Mouse (Mus musculus) intestine, embryonic 16.5 days (tissue): ENCODE results near the gene Krt18. TPM values are rescaled to one million over a fixed set of nuclear protein-coding genes. Genes with fewer than 3 reads are reported as not detected.
"Not testable (repeated sequence)": the region's sequence is repeated elsewhere in the genome, so short reads cannot be mapped to it uniquely, and the experiment has no call there.

ENCODE experiments used
- ATAC-seq: fragments of 200-750 bp; cut with Nextera tagmentation; 2 replicates; pipeline ENCODE4 v1.8.0; 2017; ENCODE audit warnings: moderate TSS enrichment, moderate library complexity
- H3K27ac ChIP-seq: fragments of 300-500 bp; sonication (generic); 2 replicates; pipeline ENCODE4 v1.5.1; 2014; ENCODE audit warnings: mild to moderate bottlenecking, low read length
- H3K27me3 ChIP-seq: fragments of 300-500 bp; sonication (generic); replicated peaks from 2 replicates; pipeline ENCODE4 v1.6.1; 2014; ENCODE audit warnings: low read length, control low read depth, mixed read lengths; ENCODE audit not compliant: control insufficient read depth, insufficient read depth
- H3K36me3 ChIP-seq: fragments of 300-500 bp; sonication (generic); 2 replicates; pipeline ENCODE4 v1.6.1; 2014; ENCODE audit warnings: low read length, control low read depth; ENCODE audit not compliant: control insufficient read depth, insufficient read depth
- H3K4me1 ChIP-seq: fragments of 300-500 bp; sonication (generic); 2 replicates; pipeline ENCODE4 v1.6.1; 2014; ENCODE audit warnings: low read length, control low read depth, mixed read lengths; ENCODE audit not compliant: control insufficient read depth, insufficient read depth
- H3K4me2 ChIP-seq: fragments of 300-500 bp; sonication (generic); 2 replicates; pipeline ENCODE4 v1.6.1; 2014; ENCODE audit warnings: low read depth, low read length, control low read depth
- H3K4me3 ChIP-seq: fragments of 300-500 bp; sonication (generic); 2 replicates; pipeline ENCODE4 v1.5.1; 2014; ENCODE audit warnings: mild to moderate bottlenecking, low read length
- H3K9ac ChIP-seq: fragments of 300-500 bp; sonication (generic); 2 replicates; pipeline ENCODE4 v1.6.1; 2014; ENCODE audit warnings: low read depth, low read length
- H3K9me3 ChIP-seq: fragments of 300-500 bp; sonication (generic); 2 replicates; pipeline ENCODE4 v1.6.1; 2016; ENCODE audit warnings: low read length, control low read depth; ENCODE audit not compliant: control insufficient read depth
- WGBS: fragments of 180-500 bp; shearing (Covaris S2); extraction: QIAGEN DNeasy Blood & Tissue Kit; methylation state at CpG from one replicate; pipeline ENCODE4 v1.1.7; 2014; 5-methylcytosine and 5-hydroxymethylcytosine counted together
- polyA plus RNA-seq: library from polyadenylated mRNA; unstranded; fragments of >200 nt; fragmentation: Nextera tagmentation; extraction: Ambion mirVana; gene quantifications from 2 replicates; pipeline ENCODE4 v1.2.1, GENCODE M21; 2015

The Krt18 gene
- polyA plus RNA-seq, 1 experiment from 2014 or later = 353 TPM

GRCm38 (mm10) chr15:102074070-102074731 is 46.2 kb downstream of the Krt18 start:
- Histone ChIP-seq H3K4me3 (peak overlapping the region; percentile 96), H3K27ac (peak overlapping the region; percentile 98), H3K4me2 (peak overlapping the region; percentile 72), H3K9ac (peak overlapping the region; percentile 100), H3K9me3 (no peaks in the 10 kb centered on the region), H3K36me3 (0 out of 2 replicates have a peak, but pooled peaks cover 4% of the 10 kb centered on the region), H3K27me3 (no peaks in the 10 kb centered on the region), H3K4me1 (peaks cover 8% of the 10 kb centered on the region; the same call in 1 of the 2 replicates)
- peak; percentile 57 for ATAC-seq
- WGBS = under 1% methylated on average over 48 of the region's 57 CpGs

- Histone ChIP-seq H3K9ac (peak overlapping the region; percentile 100), H3K27me3 (no peaks in the 10 kb centered on the region), H3K36me3 (0 out of 2 replicates have a peak, but pooled peaks cover 4% of the 10 kb centered on the region), H3K4me2 (peak overlapping the region; percentile 72), H3K4me1 (peaks cover 8% of the 10 kb centered on the region; the same call in 1 of the 2 replicates), H3K4me3 (peak overlapping the region; percentile 96), H3K9me3 (no peaks in the 10 kb centered on the region), H3K27ac (peak overlapping the region; percentile 98; the same call in 1 of the 2 replicates)
- no peak for ATAC-seq
- WGBS = 7% methylated on average over 11 of the region's 11 CpGs
Measured at GRCm38 (mm10) chr15:102074876-102075585, 47.1 kb downstream of the Krt18 start.

GRCm38 (mm10) chr15:102077111-102077677 is 49.2 kb downstream of the Krt18 start:
- no peak overlapping the region for H3K4me3 ChIP-seq
- no peaks in the 10 kb centered on the region for H3K9me3 ChIP-seq
- H3K27ac ChIP-seq = no peak overlapping the region
- H3K9ac ChIP-seq = no peak overlapping the region
- 84% methylated on average over 2 of the region's 2 CpGs for WGBS
- ATAC-seq = no peak
- H3K36me3 ChIP-seq = 0 out of 2 replicates have a peak, but pooled peaks cover 4% of the 10 kb centered on the region
- H3K4me2 ChIP-seq = no peak overlapping the region
- H3K4me1 ChIP-seq = peaks cover 8% of the 10 kb centered on the region; the same call in 1 of the 2 replicates
- no peaks in the 10 kb centered on the region for H3K27me3 ChIP-seq

GRCm38 (mm10) chr15:102079221-102079620 is 51.2 kb downstream of the Krt18 start:
- ATAC-seq = no peak

GRCm38 (mm10) chr15:102079924-102080323 is 51.9 kb downstream of the Krt18 start:
- not testable (repeated sequence) for ATAC-seq, H3K27ac ChIP-seq, H3K4me1 ChIP-seq, H3K4me2 ChIP-seq, H3K4me3 ChIP-seq, H3K27me3 ChIP-seq, H3K9ac ChIP-seq, H3K9me3 ChIP-seq
- peaks cover 10% of the 10 kb centered on the region; the same call in 1 of the 2 replicates for H3K36me3 ChIP-seq
- 78% methylated on average over 8 of the region's 8 CpGs for WGBS

More at GRCm38 (mm10) chr15:102079221-102079620, 51.2 kb downstream of the Krt18 start:
- no peak overlapping the region for H3K4me2 ChIP-seq
- no peak overlapping the region for H3K27ac ChIP-seq
- H3K36me3 ChIP-seq = peaks cover 8% of the 10 kb centered on the region; the same call in 1 of the 2 replicates
- no peaks in the 10 kb centered on the region for H3K9me3 ChIP-seq
- H3K27me3 ChIP-seq = no peaks in the 10 kb centered on the region
- peaks cover 8% of the 10 kb centered on the region for H3K4me1 ChIP-seq
- no peak overlapping the region for H3K4me3 ChIP-seq
- H3K9ac ChIP-seq = no peak overlapping the region
- 67% methylated on average over 4 of the region's 4 CpGs for WGBS

- WGBS = 60% methylated on average over 2 of the region's 2 CpGs
- peaks cover 6% of the 10 kb centered on the region for H3K4me1 ChIP-seq
- ATAC-seq = no peak
Measured at GRCm38 (mm10) chr15:102080429-102080828, 52.4 kb downstream of the Krt18 start.

More at GRCm38 (mm10) chr15:102080429-102080828, 52.4 kb downstream of the Krt18 start:
- no peaks in the 10 kb centered on the region for H3K9me3 ChIP-seq
- peaks cover 10% of the 10 kb centered on the region; the same call in 1 of the 2 replicates for H3K36me3 ChIP-seq
- H3K27me3 ChIP-seq = no peaks in the 10 kb centered on the region
- no peak overlapping the region for H3K4me3 ChIP-seq
- no peak overlapping the region for H3K27ac ChIP-seq
- no peak overlapping the region for H3K4me2 ChIP-seq
- no peak overlapping the region for H3K9ac ChIP-seq

Other genes starting within 250 kb of the Krt18 start
- gene Krt72, start 241.7 kb upstream of the Krt18 start, polyA plus RNA-seq = not detected in 2 replicates
- not detected in 2 replicates for gene Krt73, start 225.8 kb upstream of the Krt18 start, polyA plus RNA-seq
- gene Krt2, start 210.0 kb upstream of the Krt18 start, polyA plus RNA-seq = not detected in 2 replicates
- 0.48 and 0.49 TPM in 2 replicates for gene Krt1, start 177.4 kb upstream of the Krt18 start, polyA plus RNA-seq
- gene Krt77, start 158.5 kb upstream of the Krt18 start, polyA plus RNA-seq = 0.13 TPM in 1 of 2 replicates, not detected in the other
- gene Krt76, start 135.3 kb upstream of the Krt18 start, polyA plus RNA-seq = not detected in 2 replicates
- 1.0 TPM in 1 of 2 replicates, not detected in the other for gene Krt4, start 103.4 kb upstream of the Krt18 start, polyA plus RNA-seq
- gene Krt79, start 87.9 kb upstream of the Krt18 start, polyA plus RNA-seq = 0.06 TPM in 1 of 2 replicates, not detected in the other
- 0.07 and 0.17 TPM in 2 replicates for gene Krt78, start 73.9 kb upstream of the Krt18 start, polyA plus RNA-seq
- 1,017 and 1,065 TPM in 2 replicates for gene Krt8, start 23.7 kb upstream of the Krt18 start, polyA plus RNA-seq
- gene Eif4b, start 45.6 kb downstream of the Krt18 start, polyA plus RNA-seq = 112 and 117 TPM in 2 replicates
- gene Tns2, start 72.2 kb downstream of the Krt18 start, polyA plus RNA-seq = 26.4 and 28.6 TPM in 2 replicates
- 27.5 and 28.0 TPM in 2 replicates for gene Spryd3, start 108.1 kb downstream of the Krt18 start, polyA plus RNA-seq
- 11.8 and 11.9 TPM in 2 replicates for gene Igfbp6, start 116.2 kb downstream of the Krt18 start, polyA plus RNA-seq
- gene Soat2, start 122.3 kb downstream of the Krt18 start, polyA plus RNA-seq = 25.0 and 31.2 TPM in 2 replicates
- gene Zfp740, start 175.1 kb downstream of the Krt18 start, polyA plus RNA-seq = 33.6 and 35.3 TPM in 2 replicates
- gene Csad, start 176.5 kb downstream of the Krt18 start, polyA plus RNA-seq = 33.2 and 38.4 TPM in 2 replicates
- 9.5 and 10.3 TPM in 2 replicates for gene Itgb7, start 203.8 kb downstream of the Krt18 start, polyA plus RNA-seq
- 13.6 and 14.7 TPM in 2 replicates for gene Rarg, start 229.3 kb downstream of the Krt18 start, polyA plus RNA-seq
- gene Gm9918, start 242.4 kb downstream of the Krt18 start, polyA plus RNA-seq = 0.13 TPM in 1 of 2 replicates, not detected in the other